Mouse (Mus musculus) heart, embryonic 16.5 days (tissue): ENCODE data around the gene Cntfr. TPM values are rescaled to one million over a fixed set of nuclear protein-coding genes. Genes with fewer than 3 reads are reported as not detected.

Experiments
- ATAC-seq: fragments of 200-750 bp; cut with Nextera tagmentation; replicated peaks from 2 replicates; pipeline ENCODE4 v1.8.0; 2017; ENCODE audit warnings: moderate number of reproducible peaks; ENCODE audit not compliant: insufficient read depth, low FRiP score; ENCODE audit errors: extremely low read depth
- H3K27ac ChIP-seq: fragments of 300-500 bp; sonication (generic); 2 replicates; pipeline ENCODE4 v1.5.1; 2014; ENCODE audit warnings: mild to moderate bottlenecking, low read length, control low read depth, moderate library complexity
- H3K27me3 ChIP-seq: fragments of 300-500 bp; sonication (generic); 2 replicates; pipeline ENCODE4 v1.6.1; 2014; ENCODE audit warnings: low read length, mixed read lengths; ENCODE audit not compliant: control insufficient read depth, insufficient read depth
- H3K36me3 ChIP-seq: fragments of 300-500 bp; sonication (generic); 2 replicates; pipeline ENCODE4 v1.6.1; 2014; ENCODE audit not compliant: control insufficient read depth, insufficient read depth
- H3K4me1 ChIP-seq: fragments of 300-500 bp; sonication (generic); 2 replicates; pipeline ENCODE4 v1.6.1; 2014; ENCODE audit warnings: low read length, mixed read lengths; ENCODE audit not compliant: control insufficient read depth, insufficient read depth
- H3K4me2 ChIP-seq: fragments of 300-500 bp; sonication (generic); 2 replicates; pipeline ENCODE4 v1.6.1; 2014; ENCODE audit warnings: low read depth, mild to moderate bottlenecking, control low read depth, low read length
- H3K4me3 ChIP-seq: fragments of 300-500 bp; sonication (generic); 2 replicates; pipeline ENCODE4 v1.5.1; 2014; ENCODE audit warnings: mild to moderate bottlenecking, control low read depth, low read length
- H3K9ac ChIP-seq: fragments of 300-500 bp; sonication (generic); 2 replicates; pipeline ENCODE4 v1.6.1; 2014; ENCODE audit warnings: low read length, control low read depth
- H3K9me3 ChIP-seq: fragments of 300-500 bp; sonication (generic); replicated peaks from 2 replicates; pipeline ENCODE4 v1.6.1; 2016; ENCODE audit warnings: low read length; ENCODE audit not compliant: control insufficient read depth
- WGBS: fragments of 180-500 bp; shearing (Covaris S2); extraction: QIAGEN DNeasy Blood & Tissue Kit; methylation state at CpG from one replicate; pipeline ENCODE4 v1.1.7; 2014; 5-methylcytosine and 5-hydroxymethylcytosine counted together
- polyA plus RNA-seq: library from polyadenylated mRNA; unstranded; fragments of >200 nt; fragmentation: Nextera tagmentation; extraction: Ambion mirVana; gene quantifications from 2 replicates; pipeline ENCODE4 v1.2.1, GENCODE M21; 2015

The Cntfr gene
- polyA plus RNA-seq, 1 experiment from 2014 or later = 1.5 TPM

- Histone ChIP-seq H3K27me3 (peaks cover 14% of the 10 kb centered on the region), H3K9me3 (no peaks in the 10 kb centered on the region), H3K9ac (no peak overlapping the region), H3K4me1 (peaks cover 18% of the 10 kb centered on the region), H3K4me3 (no peak overlapping the region), H3K36me3 (no peaks in the 10 kb centered on the region), H3K27ac (no peak overlapping the region), H3K4me2 (no peak overlapping the region)
- WGBS = 42% methylated on average over 9 of the region's 9 CpGs
- ATAC-seq = no peak
These were observed 33.3 kb downstream of the Cntfr start for GRCm38 (mm10) chr4:41663614-41664013.

GRCm38 (mm10) chr4:41662723-41663122 lies 34.2 kb downstream of the Cntfr start:
- Histone ChIP-seq H3K36me3 (no peaks in the 10 kb centered on the region), H3K27ac (no peak overlapping the region), H3K9me3 (no peaks in the 10 kb centered on the region), H3K27me3 (peaks cover 16% of the 10 kb centered on the region), H3K4me3 (no peak overlapping the region), H3K4me2 (no peak overlapping the region), H3K4me1 (peaks cover 21% of the 10 kb centered on the region), H3K9ac (no peak overlapping the region)
- WGBS = 74% methylated on average over 11 of the region's 11 CpGs
- ATAC-seq = no peak

GRCm38 (mm10) chr4:41660851-41661430 lies 35.9 kb downstream of the Cntfr start:
- Histone ChIP-seq H3K9me3 (no peaks in the 10 kb centered on the region), H3K27me3 (peaks cover 16% of the 10 kb centered on the region), H3K27ac (no peak overlapping the region), H3K9ac (no peak overlapping the region), H3K4me3 (no peak overlapping the region), H3K4me2 (no peak overlapping the region), H3K36me3 (no peaks in the 10 kb centered on the region), H3K4me1 (peaks cover 21% of the 10 kb centered on the region)
- 37% methylated on average over 11 of the region's 11 CpGs for WGBS
- ATAC-seq = no peak

GRCm38 (mm10) chr4:41659556-41659955 lies 37.3 kb downstream of the Cntfr start:
- H3K9me3 ChIP-seq = no peaks in the 10 kb centered on the region
- H3K36me3 ChIP-seq = no peaks in the 10 kb centered on the region
- no peak overlapping the region for H3K27ac ChIP-seq
- peaks cover 16% of the 10 kb centered on the region for H3K27me3 ChIP-seq
- H3K4me1 ChIP-seq = peaks cover 11% of the 10 kb centered on the region
- no peak overlapping the region for H3K4me3 ChIP-seq
- WGBS = 60% methylated on average over 12 of the region's 13 CpGs
- ATAC-seq = no peak
- no peak overlapping the region for H3K4me2 ChIP-seq
- H3K9ac ChIP-seq = no peak overlapping the region

- Histone ChIP-seq H3K4me3 (no peak overlapping the region), H3K4me1 (peaks cover 10% of the 10 kb centered on the region), H3K27me3 (peaks cover 16% of the 10 kb centered on the region), H3K4me2 (no peak overlapping the region), H3K36me3 (no peaks in the 10 kb centered on the region), H3K27ac (no peak overlapping the region), H3K9ac (no peak overlapping the region), H3K9me3 (no peaks in the 10 kb centered on the region)
- no peak for ATAC-seq
- 25% methylated on average over 16 of the region's 25 CpGs for WGBS
These were observed 38.1 kb downstream of the Cntfr start for GRCm38 (mm10) chr4:41658566-41659384.

GRCm38 (mm10) chr4:41655525-41655924 lies 41.4 kb downstream of the Cntfr start:
- Histone ChIP-seq H3K4me3 (no peak overlapping the region), H3K9ac (no peak overlapping the region), H3K27ac (no peak overlapping the region), H3K36me3 (no peaks in the 10 kb centered on the region), H3K9me3 (no peaks in the 10 kb centered on the region), H3K4me1 (peaks cover 7% of the 10 kb centered on the region), H3K27me3 (peaks cover 14% of the 10 kb centered on the region), H3K4me2 (no peak overlapping the region)
- 82% methylated on average over 2 of the region's 2 CpGs for WGBS
- no peak for ATAC-seq

- Histone ChIP-seq H3K9ac (no peak overlapping the region), H3K27ac (no peak overlapping the region), H3K4me2 (no peak overlapping the region), H3K27me3 (peaks cover 7% of the 10 kb centered on the region), H3K4me1 (peaks cover 7% of the 10 kb centered on the region), H3K4me3 (no peak overlapping the region), H3K36me3 (no peaks in the 10 kb centered on the region), H3K9me3 (no peaks in the 10 kb centered on the region)
- WGBS = 19% methylated on average over 7 of the region's 7 CpGs
- 0 out of 2 replicates have a peak, but pooled peaks have one; percentile 3 for ATAC-seq
These were observed 42.7 kb downstream of the Cntfr start for GRCm38 (mm10) chr4:41654217-41654616.

GRCm38 (mm10) chr4:41653730-41654129 lies 43.2 kb downstream of the Cntfr start:
- Histone ChIP-seq H3K9me3 (no peaks in the 10 kb centered on the region), H3K4me3 (no peak overlapping the region), H3K27me3 (peaks cover 2% of the 10 kb centered on the region), H3K4me2 (no peak overlapping the region), H3K36me3 (no peaks in the 10 kb centered on the region), H3K4me1 (peaks cover 4% of the 10 kb centered on the region), H3K27ac (no peak overlapping the region), H3K9ac (no peak overlapping the region)
- no peak for ATAC-seq
- 46% methylated on average over 6 of the region's 6 CpGs for WGBS

GRCm38 (mm10) chr4:41653296-41653695 lies 43.6 kb downstream of the Cntfr start:
- no peaks in the 10 kb centered on the region for H3K9me3 ChIP-seq
- no peak overlapping the region for H3K27ac ChIP-seq
- no peaks in the 10 kb centered on the region for H3K36me3 ChIP-seq
- no peak; the same call in 1 of the 2 replicates for ATAC-seq
- H3K4me1 ChIP-seq = peaks cover 2% of the 10 kb centered on the region; the same call in 1 of the 2 replicates
- no peak overlapping the region for H3K9ac ChIP-seq
- 47% methylated on average over 6 of the region's 6 CpGs for WGBS
- H3K4me3 ChIP-seq = no peak overlapping the region
- peaks cover 2% of the 10 kb centered on the region; the same call in 1 of the 2 replicates for H3K27me3 ChIP-seq
- no peak overlapping the region for H3K4me2 ChIP-seq
